Mouse (Mus musculus) thymus, postnatal 25 days (tissue): Measurements from ENCODE around the gene Ddit4.
"Not testable (repeated sequence)": the region's sequence is repeated elsewhere in the genome, so short reads cannot be mapped to it uniquely, and the experiment has no call there.

Experiments used
- DNase-seq: peaks from one replicate; pipeline ENCODE4 v3.0.0; 2022

Ddit4 gene

DNA sequence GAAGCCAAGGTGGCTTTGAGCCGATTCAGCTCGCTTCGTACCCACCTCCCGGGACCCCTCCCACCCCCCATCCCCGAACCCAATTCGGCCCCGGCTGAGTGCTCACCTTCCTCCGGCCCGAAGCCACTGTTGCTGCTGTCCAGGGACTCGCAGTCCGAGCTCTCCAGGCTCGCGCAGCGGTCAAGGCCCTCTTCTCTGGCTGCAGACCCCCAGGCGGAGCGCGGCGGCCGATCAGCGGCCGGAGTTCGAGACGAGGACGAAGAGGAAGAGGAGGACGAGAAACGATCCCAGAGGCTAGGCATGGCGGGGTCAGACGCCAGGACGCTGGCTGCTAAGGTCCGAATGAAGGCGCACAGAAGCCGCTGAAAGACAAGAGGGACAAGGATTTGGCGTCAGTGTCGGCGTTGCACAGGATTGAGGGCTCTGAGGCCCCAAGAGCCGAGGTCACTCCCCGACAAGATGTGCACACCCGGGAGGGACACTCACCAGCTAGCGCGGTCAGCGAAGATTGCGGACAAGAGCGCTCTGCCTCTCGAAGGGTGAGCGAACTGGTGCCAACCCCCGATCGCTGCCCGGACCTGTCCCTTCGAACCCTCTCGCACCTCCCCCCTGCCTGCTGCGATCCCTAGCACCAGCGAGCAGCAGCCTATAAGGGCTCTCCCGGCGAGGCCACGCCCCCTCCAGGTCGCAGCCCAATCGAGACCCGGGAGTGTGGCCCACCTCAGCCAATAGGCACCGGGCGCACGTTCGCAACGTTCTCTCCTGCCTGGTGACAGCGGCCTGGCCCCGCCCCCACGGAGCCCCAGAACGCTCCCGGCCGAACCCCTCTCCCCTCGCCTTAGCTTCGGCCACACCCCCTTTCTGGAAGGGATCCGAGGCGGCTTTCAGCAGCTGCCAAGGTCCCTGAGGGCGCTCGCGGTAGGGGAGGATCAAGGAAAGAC lies at the start of gene Ddit4:
Ddit4 (minus strand) TSS at position 624 of the 941 bp plus-strand sequence.
- DNase-seq = peak; percentile 100

DNA sequence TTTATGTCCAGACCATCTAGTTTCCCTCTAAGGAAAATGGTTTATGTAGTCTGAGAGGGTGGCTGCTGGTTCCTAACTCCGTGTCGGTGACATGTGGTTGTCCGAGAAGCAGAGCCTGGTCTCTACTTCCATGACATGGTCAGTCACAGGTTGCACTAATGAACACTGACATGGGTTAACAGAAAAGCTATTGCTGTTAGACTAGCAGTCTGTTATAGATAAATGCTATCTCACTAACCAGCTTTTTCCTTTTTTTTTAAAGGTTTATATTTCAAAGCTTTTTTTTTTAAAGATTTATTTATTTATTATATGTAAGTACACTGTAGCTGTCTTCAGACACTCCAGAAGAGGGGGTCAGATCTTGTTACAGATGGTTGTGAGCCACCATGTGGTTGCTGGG lies 47.4 kb upstream of the Ddit4 start:
- DNase-seq = no peak

DNA sequence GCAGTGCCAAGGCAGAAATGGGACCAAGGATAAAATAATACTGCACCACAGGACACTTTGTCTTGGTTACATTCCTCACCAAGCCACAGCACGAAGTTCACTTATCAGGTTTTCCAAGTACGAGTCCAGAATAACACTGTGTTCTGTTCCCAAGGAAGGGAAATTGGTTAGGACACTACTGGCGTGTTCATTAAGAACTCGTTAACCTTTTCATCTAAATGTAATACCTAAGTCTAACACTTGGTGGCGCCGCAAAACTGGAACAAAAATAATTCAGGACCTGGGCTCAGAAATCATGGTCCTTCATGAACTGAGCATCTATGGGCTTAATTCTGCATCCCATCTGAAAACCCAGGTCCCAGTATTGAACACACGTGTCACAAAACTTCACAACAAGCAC lies 46.0 kb upstream of the Ddit4 start:
- DNase-seq = peak; percentile 53

DNA sequence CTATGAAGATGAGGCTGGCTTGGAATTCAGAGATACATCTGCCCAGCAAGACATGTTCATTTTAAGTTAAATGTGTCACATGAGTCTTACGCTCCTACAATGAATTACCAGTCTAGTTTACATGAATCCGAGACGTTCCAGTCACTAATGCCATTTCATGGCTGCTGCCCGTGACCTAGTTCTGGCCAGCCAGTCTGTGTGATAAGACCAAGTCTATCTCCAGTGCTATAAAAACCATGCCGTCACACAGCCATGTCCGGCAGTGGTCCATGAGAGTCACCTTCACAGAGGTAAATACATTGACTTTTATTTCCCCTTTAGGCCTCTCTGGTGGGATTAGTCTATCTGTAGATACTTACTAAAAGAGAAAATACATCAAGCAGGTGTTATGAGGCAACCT lies 44.3 kb upstream of the Ddit4 start:
- no peak for DNase-seq

DNA sequence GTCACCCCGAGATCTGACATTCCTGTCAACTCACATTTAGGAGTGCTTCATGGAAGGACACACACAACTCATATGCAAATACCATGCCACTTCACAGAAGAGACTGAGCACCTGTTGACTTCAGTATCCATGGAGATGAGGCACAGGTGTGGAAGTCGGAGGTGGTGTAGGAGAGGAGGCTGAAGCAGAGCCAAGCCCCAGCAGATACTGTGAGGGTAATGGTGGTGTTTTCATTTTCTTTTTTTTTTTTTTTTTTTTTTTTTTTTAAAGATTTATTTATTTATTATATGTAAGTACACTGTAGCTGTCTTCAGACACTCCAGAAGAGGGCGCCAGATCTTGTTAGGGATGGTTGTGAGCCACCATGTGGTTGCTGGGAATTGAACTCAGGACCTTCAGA lies 42.2 kb upstream of the Ddit4 start:
- not testable (repeated sequence) for DNase-seq

DNA sequence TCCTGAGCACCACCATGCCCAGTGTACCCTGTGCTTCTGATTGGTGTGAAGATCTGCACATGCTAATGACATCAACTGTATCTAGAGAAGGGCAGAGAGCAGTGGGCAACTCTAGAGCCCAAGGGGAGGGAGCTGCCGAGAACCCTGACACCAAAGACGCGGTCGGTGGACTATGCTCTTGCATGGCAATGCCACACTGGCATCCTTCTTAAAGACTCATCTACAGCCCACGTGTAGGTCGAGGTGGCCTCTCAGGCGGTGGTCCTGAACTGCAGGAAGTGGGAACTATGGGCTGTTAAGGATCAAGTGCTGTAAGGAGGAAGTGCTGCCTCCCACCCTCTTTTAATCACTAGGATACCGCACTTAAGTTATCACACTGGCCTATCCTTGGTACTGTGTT lies 40.4 kb upstream of the Ddit4 start:
- no peak for DNase-seq

DNA sequence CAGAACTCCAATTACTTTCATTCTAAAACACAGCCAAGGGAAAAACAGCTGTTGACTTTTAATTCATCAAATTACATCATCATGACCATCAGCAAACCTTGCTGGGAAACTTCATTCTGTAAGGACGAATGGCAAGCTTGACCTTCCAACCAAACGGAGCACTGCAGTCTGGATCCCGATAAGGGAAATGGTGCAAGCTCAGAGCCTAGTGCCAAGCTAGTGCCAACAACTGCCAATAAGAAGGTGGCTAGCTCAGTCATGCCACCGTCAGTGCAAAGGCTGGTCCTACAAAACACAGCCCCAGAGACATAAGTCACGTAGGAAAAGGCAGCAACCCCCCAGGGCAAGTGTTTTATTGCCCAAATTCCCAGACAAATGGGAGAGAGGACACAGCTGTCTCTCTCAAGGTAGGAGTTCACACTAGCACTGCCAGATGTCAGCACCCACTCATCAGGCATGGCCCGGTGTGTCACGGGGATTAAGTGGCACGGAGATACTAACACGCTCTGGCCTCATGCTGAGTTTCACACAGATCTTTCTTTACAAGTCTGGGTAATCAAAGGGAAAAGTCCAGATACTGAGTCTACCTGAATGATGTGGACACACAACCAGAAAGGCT lies 39.7 kb upstream of the Ddit4 start:
- DNase-seq = no peak

DNA sequence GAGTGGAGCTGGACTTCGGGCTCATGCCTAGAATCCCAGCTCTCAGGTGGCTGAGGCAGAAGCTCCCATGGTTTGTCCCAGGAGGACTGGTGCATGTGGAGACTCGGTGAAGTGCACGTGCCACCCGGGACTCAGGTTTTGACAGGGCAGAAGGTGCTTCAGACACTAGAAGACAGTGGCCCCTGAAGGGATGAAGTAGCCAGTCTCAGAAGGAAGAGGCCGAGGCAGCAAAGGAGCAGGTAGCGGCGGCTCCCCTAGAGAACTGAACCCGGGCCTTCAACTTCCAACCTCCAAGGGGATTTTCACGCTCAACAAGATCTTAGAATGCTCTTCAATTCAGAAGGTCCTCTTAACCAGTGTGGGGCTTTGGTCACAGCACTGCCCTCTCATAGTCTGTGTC lies 38.8 kb upstream of the Ddit4 start:
- no peak for DNase-seq

DNA sequence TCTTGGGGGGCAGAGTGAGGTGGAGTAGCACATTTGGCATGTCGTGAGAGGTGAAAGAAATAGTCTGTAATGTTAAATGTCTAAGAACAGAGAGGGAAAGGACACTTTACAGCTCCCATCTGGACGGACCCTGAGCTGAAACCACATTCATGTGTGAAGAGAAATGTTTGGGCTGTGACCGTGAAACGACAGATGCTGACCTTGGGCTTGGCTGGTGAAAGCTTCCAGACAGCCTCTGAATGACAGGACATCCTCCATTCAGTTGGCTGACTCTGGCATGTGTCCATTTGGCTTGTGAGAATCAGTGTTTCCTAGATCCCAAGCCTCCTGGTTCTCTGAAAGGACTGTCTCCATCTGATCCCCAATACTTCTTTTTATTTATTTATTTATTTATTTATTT lies 36.4 kb upstream of the Ddit4 start:
- no peak for DNase-seq

DNA sequence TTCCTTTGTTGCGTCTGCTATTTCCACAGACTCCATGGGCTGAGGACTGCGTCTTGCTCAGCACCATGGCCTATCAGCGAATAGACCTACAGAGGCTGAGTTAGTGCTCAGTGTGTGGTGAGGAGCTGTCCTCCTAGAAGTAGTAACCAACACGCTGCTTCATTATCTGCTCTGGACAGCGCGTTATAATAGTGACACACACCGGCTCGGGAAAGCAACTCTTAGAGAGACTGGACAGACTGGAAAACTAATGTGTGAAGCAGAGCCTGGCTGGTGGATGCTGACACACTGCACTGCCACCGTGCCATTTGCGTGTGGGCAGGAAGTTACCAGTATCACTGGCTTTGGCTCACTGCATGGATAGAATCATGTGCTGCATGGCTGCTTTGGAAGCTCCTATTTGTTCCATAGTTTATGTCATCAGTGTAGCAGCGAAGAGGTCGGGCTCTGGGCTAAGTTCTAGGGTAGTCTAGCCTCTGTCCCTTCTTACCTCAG lies 30.8 kb upstream of the Ddit4 start:
- DNase-seq = peak; percentile 44

DNA sequence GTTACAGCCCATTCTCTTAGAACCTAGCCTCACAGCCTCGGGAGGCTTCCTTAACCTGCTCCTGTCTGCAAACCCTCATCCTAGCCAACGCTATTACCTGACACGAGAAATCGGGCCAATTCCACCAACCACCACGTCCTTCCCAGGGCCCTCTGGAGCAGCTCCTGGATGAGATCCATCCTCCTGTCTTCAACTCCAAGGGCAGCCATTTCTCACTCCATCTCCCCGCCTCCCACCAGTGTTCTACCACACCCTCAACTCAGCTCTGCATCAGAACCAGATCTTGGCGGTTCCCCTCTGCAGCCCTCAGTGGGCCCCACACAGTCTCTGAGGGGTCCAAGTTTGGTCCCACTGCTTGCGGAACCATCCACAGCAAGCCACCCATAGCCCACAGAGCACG lies 30.2 kb upstream of the Ddit4 start:
- no peak for DNase-seq

DNA sequence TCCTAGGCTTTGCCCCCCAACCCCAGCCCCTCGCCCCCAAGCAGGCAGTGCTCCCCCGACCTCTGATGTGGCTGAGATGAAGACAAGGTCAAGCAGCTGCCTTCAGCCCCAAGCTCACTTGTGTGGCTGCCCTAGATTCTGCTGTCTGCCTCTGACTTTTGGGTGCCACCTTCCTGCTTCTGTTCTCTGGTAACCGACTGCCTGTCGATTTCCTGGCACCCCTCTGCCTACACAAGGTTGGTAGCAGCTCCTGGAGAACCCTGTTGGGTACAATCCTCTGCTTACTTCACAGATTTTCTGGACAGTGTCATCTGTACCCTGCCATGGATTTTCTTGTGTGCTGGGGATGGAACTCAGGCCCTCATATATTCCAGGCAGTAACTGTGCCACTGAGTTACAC lies 29.7 kb upstream of the Ddit4 start:
- DNase-seq = peak; percentile 74

DNA sequence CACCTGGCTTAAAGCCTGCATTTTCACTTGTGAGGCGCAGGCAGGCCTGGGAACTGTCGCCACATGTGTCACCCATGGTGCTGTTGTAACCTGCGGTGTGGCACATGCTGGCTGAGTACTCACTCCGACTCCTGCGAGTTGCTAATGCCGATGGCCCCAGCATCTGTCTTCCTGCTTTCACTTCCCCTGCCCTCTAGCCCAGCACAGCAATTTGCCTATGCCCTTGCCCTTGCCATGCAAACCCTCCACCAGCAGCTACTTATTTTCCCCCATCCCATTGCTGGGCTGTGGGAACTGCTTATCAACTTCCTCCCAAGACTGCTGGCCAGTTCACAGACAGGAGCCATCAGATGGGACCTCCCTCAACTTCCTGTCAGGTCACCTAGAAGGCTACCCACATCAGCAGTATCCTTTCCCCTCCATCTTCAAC lies 29.2 kb upstream of the Ddit4 start:
- peak; percentile 60 for DNase-seq

DNA sequence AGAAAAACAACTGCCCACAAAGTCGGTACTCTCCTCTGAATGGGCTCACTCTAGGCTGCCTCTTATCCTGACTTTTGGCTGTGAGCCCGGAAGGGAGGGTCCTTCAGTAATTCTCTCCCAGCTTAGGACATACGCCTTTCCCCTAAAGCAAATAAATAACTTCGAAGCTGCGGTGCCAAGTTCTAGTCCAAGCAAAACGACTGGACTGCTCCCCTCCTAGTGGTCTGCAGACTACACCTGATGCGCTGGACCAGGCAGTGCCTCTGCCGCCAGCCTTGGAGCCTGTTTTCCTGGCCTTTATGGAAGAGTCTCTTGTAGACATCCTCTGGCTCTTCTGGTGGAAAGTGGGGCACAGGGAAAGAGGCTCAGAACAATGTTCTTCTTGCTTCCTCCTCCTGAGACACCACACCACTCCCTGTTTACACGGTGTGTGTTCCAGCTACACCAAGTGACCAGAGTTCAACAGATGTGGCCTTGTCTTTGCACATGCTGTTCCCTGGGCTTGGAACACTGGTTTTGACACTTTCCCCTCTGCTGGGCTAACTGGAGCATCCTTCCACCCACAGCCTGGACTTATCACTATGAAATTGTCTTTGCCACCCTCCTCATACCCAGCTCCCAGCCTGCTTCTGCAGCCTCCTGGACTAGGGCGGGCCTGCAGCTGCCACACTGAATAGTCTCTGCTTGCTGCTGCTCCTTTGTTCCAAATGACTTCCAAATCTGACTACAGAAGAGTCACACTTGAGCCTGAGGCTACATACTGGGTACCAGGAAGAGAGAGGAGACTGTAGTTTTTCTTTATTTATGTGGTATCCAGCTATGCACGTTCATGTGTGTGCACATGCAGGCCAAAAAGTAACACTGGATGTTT lies 27.5 kb upstream of the Ddit4 start:
- no peak for DNase-seq

DNA sequence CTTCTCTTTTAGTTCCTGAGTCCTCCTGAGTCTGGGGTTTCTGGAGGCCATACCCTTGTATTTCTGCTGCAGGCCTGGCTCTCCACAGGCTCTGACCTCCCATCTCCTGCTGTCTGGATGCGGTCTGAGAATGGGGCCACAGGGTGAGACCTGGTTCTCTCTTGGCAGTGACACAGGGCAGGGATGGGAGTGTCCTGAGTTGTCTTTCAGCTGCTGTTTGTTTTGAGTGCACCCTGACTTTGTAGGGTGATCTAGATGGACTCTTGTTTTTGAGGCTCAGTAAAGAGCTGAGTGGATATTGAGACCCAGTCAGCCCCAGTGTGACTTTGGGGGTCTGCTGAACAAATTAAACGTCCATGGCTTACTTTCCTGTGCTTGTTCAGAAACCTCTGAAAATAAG lies 26.8 kb upstream of the Ddit4 start:
- no peak for DNase-seq

DNA sequence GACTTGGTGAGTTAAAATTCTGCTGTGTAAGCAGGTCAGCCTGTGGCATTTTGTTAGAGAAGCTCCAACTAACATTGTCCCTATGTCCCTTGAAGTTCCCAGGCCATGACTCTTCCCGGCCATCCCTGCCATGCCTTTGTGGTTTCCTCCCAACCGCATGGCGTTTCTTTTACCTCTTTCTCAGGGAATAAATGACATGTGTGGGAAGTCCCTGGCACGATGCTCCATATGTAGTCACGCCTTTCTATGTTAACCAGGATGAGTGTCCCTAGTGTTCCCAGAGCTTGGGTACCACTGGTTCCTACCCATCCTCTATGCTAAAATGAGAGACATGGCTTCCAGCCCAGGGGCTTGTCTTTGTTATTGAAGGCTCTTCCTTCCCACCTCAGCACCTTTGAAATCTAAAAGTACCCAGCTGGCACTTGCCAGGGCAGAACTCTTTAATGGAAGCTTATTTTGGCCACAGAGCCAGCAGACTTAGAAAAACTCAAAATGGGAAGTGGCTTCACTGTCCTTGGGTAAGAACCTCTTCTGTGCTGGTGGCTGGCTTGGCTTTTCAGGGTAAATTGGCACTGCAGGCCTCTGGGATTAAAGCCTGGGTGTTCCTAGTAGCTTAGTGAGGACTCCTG lies 26.2 kb upstream of the Ddit4 start:
- DNase-seq = no peak

DNA sequence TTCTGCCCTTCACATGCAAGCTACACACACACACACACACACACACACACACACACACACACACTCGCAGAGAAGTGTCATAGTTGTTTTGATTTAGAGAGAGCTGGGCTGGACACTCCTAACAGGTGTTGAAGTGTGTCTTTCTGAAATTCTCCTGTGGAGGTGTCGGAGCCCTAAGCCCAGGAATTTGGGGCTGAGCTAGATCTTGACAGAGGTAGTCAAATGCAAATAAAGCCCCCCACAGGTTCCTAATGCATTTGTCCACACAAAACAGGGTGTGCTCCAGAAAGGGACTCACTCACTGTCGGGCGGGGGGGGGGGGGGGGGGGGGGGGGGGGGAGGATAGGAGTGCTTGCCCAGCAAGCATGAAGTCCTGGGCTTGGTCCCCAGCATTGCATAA lies 25.5 kb upstream of the Ddit4 start:
- DNase-seq = no peak

DNA sequence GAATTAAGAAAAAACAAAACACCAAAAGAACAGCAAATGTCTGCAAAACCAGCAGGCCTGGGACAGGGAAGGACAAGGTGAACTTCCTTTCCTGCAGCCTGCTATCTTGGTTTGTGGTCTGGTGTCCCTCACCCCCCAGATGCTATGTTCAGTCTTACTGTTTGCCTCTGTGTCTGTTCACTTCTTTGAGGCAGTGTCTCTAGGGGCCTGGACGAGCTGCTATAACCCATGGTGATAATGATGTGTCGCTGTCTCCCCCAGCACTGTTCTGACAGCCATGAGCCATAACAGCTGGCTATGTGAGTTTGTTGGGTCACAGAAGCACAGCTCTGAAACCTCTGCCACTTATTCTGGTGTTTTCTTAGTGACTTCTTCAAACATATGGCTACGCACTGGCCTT lies 23.2 kb upstream of the Ddit4 start:
- DNase-seq = peak; percentile 64

DNA sequence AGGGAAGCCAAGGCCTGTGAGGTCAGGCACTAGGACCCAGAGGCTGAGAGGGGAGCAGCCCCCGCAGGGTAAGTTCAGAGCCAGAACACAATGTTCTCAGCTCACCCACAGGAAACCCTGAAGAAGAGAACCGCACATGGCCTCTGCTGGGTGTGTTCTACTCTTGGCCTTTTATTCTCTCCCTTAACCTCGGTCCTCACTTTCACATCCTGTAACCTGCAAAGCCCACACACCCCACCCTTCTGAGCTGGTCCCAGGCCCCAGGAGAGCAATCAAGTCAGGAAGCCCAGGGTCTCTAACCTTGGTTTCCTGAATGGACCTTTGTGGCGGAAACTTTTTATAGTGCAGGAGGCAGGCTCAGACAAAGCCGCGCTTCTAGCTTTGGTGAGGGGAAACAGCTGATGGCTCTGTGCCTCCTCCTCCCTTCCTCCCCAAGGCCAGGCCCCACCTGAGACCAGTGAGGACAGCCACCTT lies 22.6 kb upstream of the Ddit4 start:
- DNase-seq = peak; percentile 84

DNA sequence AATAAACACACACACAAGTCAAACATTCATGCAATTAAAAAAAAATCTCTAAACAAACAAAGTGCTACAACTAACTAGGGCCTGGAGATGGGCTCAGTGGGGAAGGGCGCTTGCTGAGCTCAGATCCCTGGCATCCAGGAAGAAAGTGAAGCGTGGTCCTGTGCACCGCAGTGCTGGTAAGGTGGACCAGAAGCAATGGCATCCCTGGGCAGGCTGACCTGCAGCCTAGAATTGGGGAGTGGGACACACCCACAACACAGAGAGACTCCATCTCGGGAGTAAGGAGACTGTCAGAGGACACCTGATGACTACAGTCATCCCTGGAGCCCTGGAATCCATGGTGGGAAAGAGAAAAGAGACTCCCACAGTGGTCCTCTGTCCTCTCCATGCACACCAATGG lies 21.8 kb upstream of the Ddit4 start:
- no peak for DNase-seq

DNA sequence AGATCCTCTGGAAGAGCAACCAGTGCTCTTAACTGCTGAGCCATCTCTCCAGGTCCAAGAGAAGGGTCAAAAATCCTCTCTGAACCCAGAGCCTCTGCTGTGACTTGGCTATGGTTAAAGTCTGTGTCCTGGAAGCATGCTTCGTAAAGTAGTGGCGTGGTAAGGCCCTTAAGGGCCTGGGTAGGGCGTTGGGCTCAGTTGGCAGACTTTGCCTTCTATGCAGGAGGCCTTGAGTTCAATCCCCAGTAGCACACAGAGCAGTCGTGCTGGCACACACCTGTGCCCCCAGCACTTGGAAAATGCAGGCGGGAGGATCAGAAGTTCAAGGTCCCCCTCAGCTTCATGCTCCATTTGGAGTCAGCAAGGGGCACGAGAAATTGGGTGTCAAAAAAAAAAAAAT lies 21.4 kb upstream of the Ddit4 start:
- no peak for DNase-seq

DNA sequence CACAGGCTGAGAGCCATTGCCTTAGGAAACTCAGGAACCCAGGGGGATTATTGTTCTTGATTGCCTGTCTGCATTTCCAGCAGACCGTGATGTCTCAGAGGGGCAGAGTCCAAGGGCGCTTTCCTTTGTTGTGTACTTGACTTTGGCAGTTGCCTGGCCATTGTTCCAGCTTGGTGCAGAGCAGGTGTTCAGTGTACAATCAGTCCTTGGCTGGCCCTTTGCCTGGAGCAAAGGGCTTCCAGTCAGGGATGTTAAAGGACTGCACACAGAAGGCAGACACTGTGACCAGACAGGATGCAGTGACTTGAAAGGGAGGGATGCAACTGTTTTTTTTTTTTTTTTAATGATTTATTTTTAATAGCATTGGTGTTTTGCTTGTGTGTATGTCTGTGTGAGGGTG lies 20.9 kb upstream of the Ddit4 start:
- no peak for DNase-seq

DNA sequence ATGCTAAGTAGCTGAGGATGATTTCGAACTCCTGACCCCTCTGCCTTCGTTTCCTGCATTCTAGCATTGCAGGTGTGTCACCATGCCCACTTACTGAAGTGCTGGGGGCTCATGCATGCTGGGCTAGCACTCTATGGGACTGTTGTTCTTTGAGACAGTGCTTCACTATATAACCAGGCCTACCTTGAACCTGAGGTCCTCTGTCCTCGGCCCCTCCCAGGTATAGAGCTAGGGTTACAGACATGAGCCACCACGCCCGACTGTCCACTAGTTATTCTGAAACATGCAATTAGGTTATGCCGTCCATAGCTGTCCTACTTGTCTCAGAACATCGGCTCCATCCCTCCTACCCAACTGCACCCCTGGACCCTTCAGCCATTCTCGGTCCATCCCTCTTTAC lies 20.2 kb upstream of the Ddit4 start:
- no peak for DNase-seq
